Mouse (Mus musculus) MEL (cell line): ENCODE results near the gene Cd79b.

Experiments
- CTCF ChIP-seq, 3 experiments: IDR thresholded peaks in 2 of 3; conservative IDR thresholded peaks in 1 of 3; 2 replicates each; pipeline ENCODE4 v1.5.1; 2011 to 2012; ENCODE audit warnings: low read length in 3 of 3, low read depth in 2 of 3, mild to moderate bottlenecking in 2 of 3, improper control_type of control experiment in 1 of 3, inconsistent platforms in 1 of 3, mixed read lengths in 1 of 3, moderate library complexity in 1 of 3; ENCODE audit not compliant: control insufficient read depth in 1 of 3, insufficient read depth in 1 of 3, poor library complexity in 1 of 3, severe bottlenecking in 1 of 3
- EP300 ChIP-seq, 2 experiments: IDR thresholded peaks; 2 replicates each; pipeline ENCODE4 v1.6.1; 2011; ENCODE audit warnings: improper control_type of control experiment in 2 of 2, low read length in 2 of 2, low read depth in 1 of 2, mild to moderate bottlenecking in 1 of 2
- GABPA ChIP-seq: IDR thresholded peaks from 2 replicates; pipeline ENCODE4 v1.6.1; 2012; ENCODE audit warnings: low read depth, mild to moderate bottlenecking, inconsistent platforms, low read length, improper control_type of control experiment, moderate library complexity
- MAFK ChIP-seq: IDR thresholded peaks from 2 replicates; pipeline ENCODE4 v1.6.1; 2011; ENCODE audit warnings: low read depth, mild to moderate bottlenecking, low read length, improper control_type of control experiment, borderline replicate concordance
- MAX ChIP-seq: IDR thresholded peaks from 2 replicates; pipeline ENCODE4 v1.6.1; 2011; ENCODE audit warnings: low read length, improper control_type of control experiment
- NELFE ChIP-seq: IDR thresholded peaks from 2 replicates; pipeline ENCODE4 v1.6.1; 2011; ENCODE audit warnings: low read depth, low read length, improper control_type of control experiment
- POLR2A ChIP-seq, 2 experiments: IDR thresholded peaks; 2 replicates each; pipeline ENCODE4 v1.6.1; 2011 to 2012; ENCODE audit warnings: low read length in 2 of 2, mild to moderate bottlenecking in 2 of 2, control low read depth in 1 of 2, improper control_type of control experiment in 1 of 2, low read depth in 1 of 2, moderate library complexity in 1 of 2; ENCODE audit not compliant: control insufficient read depth in 1 of 2, insufficient read depth in 1 of 2, poor library complexity in 1 of 2
- POLR2AphosphoS5 ChIP-seq: IDR thresholded peaks from 2 replicates; pipeline ENCODE4 v1.6.1; 2012; ENCODE audit warnings: low read depth, borderline replicate concordance, mild to moderate bottlenecking, inconsistent platforms, low read length, moderate library complexity, mixed read lengths
- USF2 ChIP-seq, 2 experiments: IDR thresholded peaks; 2 replicates each; pipeline ENCODE4 v1.6.1; 2011 to 2012; ENCODE audit warnings: improper control_type of control experiment in 2 of 2, low read length in 2 of 2, borderline replicate concordance in 1 of 2, inconsistent platforms in 1 of 2, low read depth in 1 of 2, mild to moderate bottlenecking in 1 of 2; ENCODE audit not compliant: insufficient read depth in 1 of 2
- ZC3H11A ChIP-seq: IDR thresholded peaks from 2 replicates; pipeline ENCODE4 v1.6.1; 2012; ENCODE audit warnings: low read depth, mild to moderate bottlenecking, inconsistent platforms, low read length, improper control_type of control experiment

DNA sequence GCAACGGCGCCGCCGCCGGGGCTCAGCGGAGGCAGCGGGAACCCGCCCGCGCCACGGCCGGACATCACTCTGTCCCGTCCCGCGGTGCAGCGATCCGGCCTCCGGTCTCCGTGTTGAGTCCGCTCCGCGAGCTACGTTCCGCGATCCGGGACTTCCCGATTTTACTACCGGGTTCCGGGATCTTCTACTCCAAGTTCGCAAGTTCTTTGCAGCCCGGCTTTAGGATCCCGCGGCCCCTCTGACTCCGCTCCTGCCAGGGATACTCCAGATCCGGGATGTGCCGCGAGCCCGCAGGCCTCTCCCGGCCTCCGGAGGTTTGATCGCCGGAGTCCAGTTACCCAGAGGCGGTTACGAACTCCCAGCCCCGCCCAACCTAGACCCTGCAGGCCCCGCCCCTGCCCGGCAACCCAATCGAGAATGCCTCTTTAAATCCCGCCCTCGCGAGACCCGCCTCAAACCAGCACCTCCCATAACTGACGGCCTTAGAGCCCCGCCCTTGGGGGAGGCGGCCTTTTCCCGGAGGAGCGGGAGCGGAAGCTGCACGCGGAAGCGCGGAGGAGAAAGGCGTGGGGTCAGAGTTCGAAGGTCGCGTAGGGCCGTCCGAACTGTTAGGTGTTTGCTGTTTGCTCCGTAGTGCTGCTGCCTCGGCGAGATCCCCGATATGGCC, 41.8 kb downstream of the Cd79b start, which contains the start of gene Smarcd2:
- TF ChIP-seq GABPA (no peak), POLR2A (IDR thresholded peaks at IDR 0.05; ENCODE audit: control insufficient read depth in 1 of 2, insufficient read depth in 1 of 2, low read depth in 1 of 2, low read length in 2 of 2, poor library complexity in 1 of 2) (peak; percentile 34 to 85), EP300 (IDR thresholded peaks at IDR 0.05; ENCODE audit: low read depth in 1 of 2, low read length in 2 of 2) (peak in 1 of 2 experiments; percentile 51; a peak in 2 of 4 replicates), CTCF (IDR thresholded peaks at IDR 0.05 in 2 of 3, conservative IDR thresholded peaks at IDR 0.05 in 1 of 3; ENCODE audit: control insufficient read depth in 1 of 3, insufficient read depth in 1 of 3, low read depth in 2 of 3, low read length in 3 of 3, poor library complexity in 1 of 3, severe bottlenecking in 1 of 3) (0 out of 6 replicates have a peak, but pooled peaks of 1 of the 3 experiments have one; percentile 11), POLR2AphosphoS5 (no peak), NELFE (peak; percentile 76), USF2 (IDR thresholded peaks at IDR 0.05; ENCODE audit: borderline replicate concordance in 1 of 2, insufficient read depth in 1 of 2, low read depth in 1 of 2, low read length in 2 of 2) (no peak), MAFK (no peak), MAX (peak; percentile 93), ZC3H11A (no peak)
